Mouse (Mus musculus) hindbrain, postnatal 0 days (tissue): ENCODE measurements around the gene Klhl31. TPM values are rescaled to one million over a fixed set of nuclear protein-coding genes. Genes with fewer than 3 reads are reported as not detected.
A peak's percentile ranks its signal among the peaks of the same experiment; 100 is the strongest.

Source experiments
- ATAC-seq: fragments of 200-750 bp; cut with Nextera tagmentation; 2 replicates; pipeline ENCODE4 v1.8.0; 2017; ENCODE audit warnings: mild to moderate bottlenecking, moderate TSS enrichment, moderate library complexity
- DNase-seq: peaks from one replicate; pipeline ENCODE4 v3.0.0-alpha.2; 2015; ENCODE audit warnings: low spot score
- H3K27ac ChIP-seq: fragments of 300-500 bp; sonication (generic); 2 replicates; pipeline ENCODE4 v1.5.1; 2014; ENCODE audit warnings: mild to moderate bottlenecking
- H3K27me3 ChIP-seq: fragments of 300-500 bp; sonication (generic); 2 replicates; pipeline ENCODE4 v1.6.1; 2014; ENCODE audit warnings: low read length, mixed read lengths; ENCODE audit not compliant: insufficient read depth
- H3K36me3 ChIP-seq: fragments of 300-500 bp; sonication (generic); 2 replicates; pipeline ENCODE4 v1.6.1; 2014; ENCODE audit warnings: low read length, mixed read lengths; ENCODE audit not compliant: insufficient read depth
- H3K4me1 ChIP-seq: fragments of 300-500 bp; sonication (generic); 2 replicates; pipeline ENCODE4 v1.6.1; 2014; ENCODE audit warnings: antibody characterized with exemption, low read length, mixed read lengths; ENCODE audit not compliant: insufficient read depth
- H3K4me2 ChIP-seq: fragments of 300-500 bp; sonication (generic); 2 replicates; pipeline ENCODE4 v1.6.1; 2014; ENCODE audit warnings: low read depth, mild to moderate bottlenecking, low read length, moderate library complexity, mixed read lengths
- H3K4me3 ChIP-seq: fragments of 300-500 bp; sonication (generic); 2 replicates; pipeline ENCODE4 v1.5.1; 2014; ENCODE audit warnings: low read length
- H3K9ac ChIP-seq: fragments of 300-500 bp; sonication (generic); replicated peaks from 2 replicates; pipeline ENCODE4 v1.6.1; 2014; ENCODE audit warnings: mild to moderate bottlenecking, low read length, moderate library complexity, mixed read lengths
- H3K9me3 ChIP-seq: fragments of 300-500 bp; sonication (generic); 2 replicates; pipeline ENCODE4 v1.6.1; 2016; ENCODE audit warnings: low read length, mixed read lengths
- CTCF ChIP-seq: IDR thresholded peaks from 2 replicates; pipeline ENCODE4 v1.5.1; 2016; ENCODE audit warnings: antibody characterized with exemption, control low read depth, low read depth
- WGBS: fragments of 180-500 bp; shearing (Covaris S2); extraction: QIAGEN DNeasy Blood & Tissue Kit; methylation state at CpG from one replicate; pipeline ENCODE4 v1.1.7; 2014; 5-methylcytosine and 5-hydroxymethylcytosine counted together
- polyA plus RNA-seq: library from polyadenylated mRNA; unstranded; fragments of >200 nt; fragmentation: Nextera tagmentation; extraction: Ambion mirVana; gene quantifications from 2 replicates; pipeline ENCODE4 v1.2.1, GENCODE M21; 2015
- total RNA-seq: library from RNA; depleted of rRNA; stranded (reverse); fragments of >200 nt; gene quantifications from 2 replicates; pipeline ENCODE4 v1.2.3, GENCODE M21; 2014

The Klhl31 gene
- total and polyA plus RNA-seq, 2 experiments from 2014 or later, result 0.05 to 0.20 TPM

DNA sequence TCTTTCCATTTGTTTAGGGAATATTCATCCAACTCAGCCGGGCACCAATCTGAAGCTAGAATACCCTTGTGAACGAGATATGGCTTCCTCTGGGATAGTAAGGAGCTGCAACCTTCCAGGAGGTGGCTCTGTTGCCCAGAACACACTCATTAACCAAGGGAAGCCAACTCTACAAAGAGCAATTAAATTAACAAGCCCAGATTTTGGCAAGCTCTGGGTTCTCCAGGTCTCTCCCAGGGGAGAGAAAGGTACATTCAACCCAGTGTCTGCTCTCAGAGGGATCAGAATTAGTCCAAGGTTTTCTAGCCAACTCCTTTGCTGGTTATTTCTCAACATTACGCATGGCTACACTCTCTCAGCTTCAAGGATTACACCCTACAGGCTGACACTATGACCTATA, 26.6 kb downstream of the Klhl31 start:
- ATAC-seq (no peak), DNase-seq (peak; percentile 6)
- no peak overlapping the region for H3K27ac ChIP-seq
- H3K9ac ChIP-seq, result no peak overlapping the region
- no peak overlapping the region for H3K4me3 ChIP-seq
- WGBS, result 67% methylated on average over 3 of the region's 3 CpGs
- no peak overlapping the region for H3K4me2 ChIP-seq
- TF ChIP-seq CTCF, result peak; percentile 29
- no peaks in the 10 kb centered on the region for H3K4me1 ChIP-seq
- H3K27me3 ChIP-seq, result no peaks in the 10 kb centered on the region
- H3K9me3 ChIP-seq, result no peaks in the 10 kb centered on the region
- no peaks in the 10 kb centered on the region for H3K36me3 ChIP-seq

DNA sequence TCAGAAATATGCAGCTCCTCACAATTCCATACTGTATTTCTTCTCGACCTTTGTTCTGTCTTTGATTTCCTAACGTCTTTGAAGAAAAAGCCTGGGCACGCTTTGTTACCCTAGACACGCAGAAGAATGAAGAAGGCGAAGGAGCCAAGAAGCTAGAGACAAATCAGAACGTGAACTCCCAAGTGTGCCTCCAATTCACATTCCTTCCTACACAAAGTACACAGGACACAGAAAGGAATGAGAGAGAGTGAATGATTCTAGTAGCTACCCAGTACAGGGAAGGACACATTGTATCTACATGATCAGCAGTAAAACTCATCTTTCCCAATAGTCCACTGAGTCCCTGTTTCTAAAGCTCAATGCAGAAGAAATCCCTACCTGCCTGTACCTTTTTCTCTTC, 33.8 kb downstream of the Klhl31 start:
- H3K4me1 ChIP-seq, result no peaks in the 10 kb centered on the region
- TF ChIP-seq CTCF, result no peak
- H3K4me3 ChIP-seq, result no peak overlapping the region
- H3K9me3 ChIP-seq, result peaks cover 4% of the 10 kb centered on the region; the same call in 1 of the 2 replicates
- ATAC-seq, result no peak
- H3K27me3 ChIP-seq, result no peaks in the 10 kb centered on the region
- H3K36me3 ChIP-seq, result no peaks in the 10 kb centered on the region
- H3K4me2 ChIP-seq, result no peak overlapping the region
- no peak for DNase-seq
- H3K27ac ChIP-seq, result no peak overlapping the region
- 56% methylated on average over 6 of the region's 6 CpGs for WGBS
- no peak overlapping the region for H3K9ac ChIP-seq

DNA sequence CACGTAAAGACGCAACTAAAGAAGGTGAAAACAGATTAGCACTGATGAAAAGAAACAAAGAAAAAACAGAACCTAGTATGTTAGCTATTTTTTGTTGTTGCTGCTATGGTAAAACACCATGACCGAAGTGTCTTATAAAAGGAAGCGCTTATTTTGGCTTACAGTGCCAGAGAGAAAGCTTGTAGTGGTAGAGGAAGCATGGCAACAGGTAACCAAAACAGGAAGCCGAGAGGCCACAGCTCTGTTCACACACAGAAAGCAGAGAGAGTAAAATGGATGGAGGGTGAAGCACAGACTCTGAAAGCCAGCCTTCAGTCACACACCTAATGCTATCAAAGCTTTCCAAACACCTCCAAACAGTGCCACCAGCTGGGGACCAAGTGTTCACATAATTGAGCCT, 34.7 kb downstream of the Klhl31 start:
- no peaks in the 10 kb centered on the region for H3K36me3 ChIP-seq
- no peaks in the 10 kb centered on the region for H3K27me3 ChIP-seq
- WGBS, result 94% methylated on average over 5 of the region's 5 CpGs
- H3K27ac ChIP-seq, result no peak overlapping the region
- H3K9ac ChIP-seq, result no peak overlapping the region
- H3K4me1 ChIP-seq, result no peaks in the 10 kb centered on the region
- no peak for DNase-seq
- peaks cover 4% of the 10 kb centered on the region; the same call in 1 of the 2 replicates for H3K9me3 ChIP-seq
- TF ChIP-seq CTCF, result no peak
- ATAC-seq, result no peak
- H3K4me2 ChIP-seq, result no peak overlapping the region
- no peak overlapping the region for H3K4me3 ChIP-seq

DNA sequence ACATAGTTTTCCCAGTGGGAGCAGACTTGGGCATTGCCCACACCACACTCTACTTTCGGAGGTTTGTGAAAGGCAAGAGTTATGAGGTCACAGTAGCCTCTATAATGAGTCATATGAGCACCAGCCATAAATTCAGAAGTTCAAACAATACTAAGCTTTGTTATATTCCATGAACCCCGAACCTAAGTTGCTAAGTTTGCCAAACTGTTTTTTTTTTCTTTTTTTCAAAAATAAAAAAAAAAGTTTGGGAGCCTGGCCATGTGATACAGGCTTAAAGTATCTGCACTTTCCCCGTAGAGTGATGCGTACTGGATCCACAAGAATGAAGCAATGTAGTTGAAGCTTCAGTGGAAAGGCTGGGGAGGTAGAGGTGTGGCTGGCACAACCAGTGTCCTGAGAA, 36.9 kb downstream of the Klhl31 start:
- TF ChIP-seq CTCF, result no peak
- Histone ChIP-seq H3K27ac (no peak overlapping the region), H3K4me3 (no peak overlapping the region), H3K9ac (no peak overlapping the region), H3K36me3 (no peaks in the 10 kb centered on the region), H3K4me2 (no peak overlapping the region), H3K9me3 (peaks cover 4% of the 10 kb centered on the region; the same call in 1 of the 2 replicates), H3K27me3 (no peaks in the 10 kb centered on the region), H3K4me1 (no peaks in the 10 kb centered on the region)
- 87% methylated on average over 4 of the region's 4 CpGs for WGBS
- ATAC-seq (no peak), DNase-seq (no peak)

DNA sequence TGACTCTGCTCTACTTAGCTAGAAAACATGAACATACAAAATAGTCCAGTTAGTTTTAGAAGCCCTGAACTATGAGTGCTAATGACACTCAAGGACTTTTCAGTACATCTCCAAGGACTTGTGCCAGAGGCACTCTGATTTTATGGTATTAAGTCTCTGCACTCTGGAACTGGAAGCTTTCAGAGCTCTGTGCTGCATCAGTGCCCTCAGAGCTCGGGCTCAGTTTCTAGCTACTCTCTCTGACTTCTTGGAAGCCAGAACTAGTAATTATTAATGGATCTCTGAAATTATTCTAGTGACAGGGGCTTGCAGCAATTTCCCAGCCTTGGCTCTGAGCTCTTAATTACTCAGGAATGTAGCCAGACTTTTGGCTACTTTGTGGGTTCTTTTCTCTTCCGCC, 37.7 kb downstream of the Klhl31 start:
- ATAC-seq (no peak), DNase-seq (no peak)
- H3K27ac ChIP-seq, result no peak overlapping the region
- H3K9ac ChIP-seq, result no peak overlapping the region
- H3K4me1 ChIP-seq, result no peaks in the 10 kb centered on the region
- no peaks in the 10 kb centered on the region for H3K27me3 ChIP-seq
- H3K4me3 ChIP-seq, result no peak overlapping the region
- no peak for TF ChIP-seq CTCF
- no peaks in the 10 kb centered on the region for H3K36me3 ChIP-seq
- 83% methylated on average over 2 of the region's 2 CpGs for WGBS
- no peak overlapping the region for H3K4me2 ChIP-seq
- H3K9me3 ChIP-seq, result peaks cover 4% of the 10 kb centered on the region; the same call in 1 of the 2 replicates

DNA sequence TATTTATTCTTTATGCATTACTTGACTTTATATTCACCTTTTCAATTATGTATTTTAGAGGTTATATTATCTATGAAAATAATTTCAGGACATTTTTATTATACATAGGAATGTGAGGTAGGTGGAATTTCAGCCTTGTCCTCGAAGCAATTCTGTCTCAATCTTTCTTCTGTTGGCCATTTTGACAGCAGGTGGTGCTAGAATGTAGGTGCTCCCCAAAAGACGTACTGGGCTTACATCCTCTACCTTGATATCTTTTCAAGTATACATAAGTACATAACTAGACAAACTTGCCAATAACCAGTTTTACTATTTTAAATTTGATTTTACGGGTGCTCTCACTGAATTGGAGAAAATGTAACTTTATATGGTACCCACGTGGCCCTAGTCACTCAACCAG, 48.6 kb downstream of the Klhl31 start:
- Histone ChIP-seq H3K27me3 (no peaks in the 10 kb centered on the region), H3K9ac (no peak overlapping the region), H3K36me3 (no peaks in the 10 kb centered on the region), H3K4me2 (no peak overlapping the region), H3K4me3 (no peak overlapping the region), H3K9me3 (no peaks in the 10 kb centered on the region), H3K27ac (no peak overlapping the region), H3K4me1 (no peaks in the 10 kb centered on the region)
- TF ChIP-seq CTCF, result no peak
- ATAC-seq (no peak), DNase-seq (no peak)
- WGBS, result 88% methylated on average over 4 of the region's 4 CpGs

DNA sequence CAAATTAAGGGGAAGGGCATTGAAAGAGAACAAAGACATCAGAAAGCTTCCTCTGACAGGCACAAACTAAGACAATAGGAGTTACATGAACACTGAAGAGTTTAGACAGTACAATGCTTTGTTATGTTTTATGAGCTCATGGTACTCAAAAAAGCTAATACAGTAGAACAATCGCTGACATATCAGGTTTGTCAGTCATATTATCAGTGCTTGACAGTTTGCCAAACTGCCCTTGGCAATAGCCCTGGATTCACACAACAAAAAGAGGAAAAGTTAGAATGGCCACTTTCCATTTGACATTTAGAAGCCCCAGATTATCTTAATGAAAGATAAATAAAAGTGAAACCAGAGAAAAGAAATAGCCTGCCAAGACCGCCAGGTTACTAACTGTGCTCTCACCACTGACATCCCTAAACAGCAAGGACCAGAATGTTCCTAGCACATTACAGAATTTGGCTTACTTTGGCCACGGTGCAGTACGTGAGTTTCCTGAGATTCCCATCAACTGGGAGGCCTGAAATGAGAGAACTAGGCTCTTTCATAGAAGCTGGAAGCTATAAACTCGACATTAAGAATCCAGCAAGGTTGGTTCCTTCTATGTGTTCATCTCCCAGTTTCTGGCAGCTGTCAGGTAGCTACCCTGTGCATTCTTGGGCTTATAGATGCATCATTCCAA, 49.7 kb downstream of the Klhl31 start:
- no peak overlapping the region for H3K4me2 ChIP-seq
- DNase-seq, result no peak
- no peak for ATAC-seq
- no peaks in the 10 kb centered on the region for H3K4me1 ChIP-seq
- H3K36me3 ChIP-seq, result no peaks in the 10 kb centered on the region
- no peak overlapping the region for H3K9ac ChIP-seq
- H3K4me3 ChIP-seq, result no peak overlapping the region
- no peak for TF ChIP-seq CTCF
- H3K27me3 ChIP-seq, result no peaks in the 10 kb centered on the region
- 73% methylated on average over 5 of the region's 5 CpGs for WGBS
- no peaks in the 10 kb centered on the region for H3K9me3 ChIP-seq
- no peak overlapping the region for H3K27ac ChIP-seq
